ENCODE assay signal across 32 mouse cellular contexts in the genomic region with DNA sequence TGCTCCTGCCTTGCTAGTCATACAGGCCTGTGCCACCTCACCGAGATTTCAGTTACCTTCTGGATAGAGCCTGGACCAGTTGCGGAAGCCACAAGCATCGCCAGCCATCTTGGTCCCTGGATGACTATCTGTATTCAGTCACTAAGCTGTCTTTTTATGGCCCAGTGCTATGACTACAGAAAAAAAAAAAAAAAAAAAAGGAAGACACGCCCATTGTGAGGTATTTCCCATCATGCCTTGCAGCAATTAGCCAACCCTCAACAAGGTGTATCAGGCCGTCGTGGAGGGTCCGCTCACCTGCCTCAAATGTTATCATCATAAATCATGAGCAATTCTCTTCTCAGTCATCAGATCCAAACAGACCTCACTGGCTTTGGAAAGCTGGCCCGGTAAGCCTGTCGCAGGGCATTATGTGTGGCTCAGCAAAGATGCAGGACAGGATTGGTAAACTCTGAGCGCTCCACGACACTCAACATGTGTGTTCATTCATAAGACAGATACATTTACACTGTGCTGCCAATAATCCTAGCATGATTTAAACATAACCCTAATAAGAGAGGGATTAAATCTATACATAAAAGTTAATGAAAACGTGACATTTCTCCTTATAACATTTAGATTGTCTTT. TPM values are rescaled to one million over a fixed set of nuclear protein-coding genes. Genes with fewer than 3 reads are reported as not detected.
A peak's percentile ranks its signal among the peaks of the same experiment; 100 is the strongest.
DNase-seq lines count a peak whose midpoint lies in the region; ATAC-seq and TF ChIP-seq lines count a peak whose summit lies in the region.
"Had no signal": no experiment of that assay in that cellular context is flagged by ENCODE, and none has a peak within 500 bp of the region (broad histone marks: within the 10 kb centered on the region; RNA-seq: fewer than 3 reads in every experiment).

No protein-coding gene starts in this region.

- no peak for TF ChIP-seq RAD21 in CH12.LX (IDR thresholded peaks at IDR 0.05; ENCODE audit: low read depth, low read length)

- no peaks in the 10 kb centered on the region for H3K79me2 ChIP-seq in CH12.LX (replicated peaks; ENCODE audit: control insufficient read depth, extremely low read depth, insufficient read depth, poor library complexity, severe bottlenecking)

- H3K36me3 ChIP-seq in midbrain, embryonic 13.5 days, result no peaks in the 10 kb centered on the region
- H3K36me3 ChIP-seq in midbrain, embryonic 11.5 days (ENCODE audit: control insufficient read depth, insufficient read depth, low read length), result no peaks in the 10 kb centered on the region
- H3K36me3 ChIP-seq in CH12.LX (replicated peaks in 1 of 2; ENCODE audit: control insufficient read depth in 1 of 2, insufficient read depth in 1 of 2, low read length in 1 of 2), result peaks cover 0 to 7% of the 10 kb centered on the region in 2 experiments
- H3K36me3 ChIP-seq in intestine, embryonic 16.5 days (ENCODE audit: control insufficient read depth, insufficient read depth, low read length), result no peaks in the 10 kb centered on the region
- H3K36me3 ChIP-seq in hindbrain, embryonic 10.5 days, result peaks cover 4% of the 10 kb centered on the region
- H3K36me3 ChIP-seq: embryonic facial prominence, embryonic 15.5 days; forebrain, embryonic 12.5 days; neural tube, embryonic 12.5 days; stomach, embryonic 15.5 days had no signal

- ATAC-seq in midbrain, embryonic 13.5 days, result peak; percentile 58; the same call in 1 of the 2 replicates
- no peak for ATAC-seq in midbrain, embryonic 11.5 days (ENCODE audit: low FRiP score)
- peak; percentile 34; the same call in 1 of the 2 replicates for ATAC-seq in intestine, embryonic 16.5 days
- ATAC-seq in megakaryocyte-erythroid progenitor cell, adult 5-6 weeks (replicated peaks; ENCODE audit: low FRiP score, low TSS enrichment, poor library complexity, severe bottlenecking), result no peak
- ATAC-seq: inflammation-experienced regulatory T-cells, adult 6 months; Patski had no signal

- H3K4me1 ChIP-seq in midbrain, embryonic 13.5 days (replicated peaks), result peaks cover 11% of the 10 kb centered on the region
- H3K4me1 ChIP-seq in midbrain, embryonic 11.5 days (ENCODE audit: control insufficient read depth, insufficient read depth, low read length), result no peaks in the 10 kb centered on the region; the same call in 1 of the 2 replicates
- H3K4me1 ChIP-seq in CH12.LX (ENCODE audit: control insufficient read depth in 1 of 2, insufficient read depth in 2 of 2), result no peaks in the 10 kb centered on the region
- H3K4me1 ChIP-seq in intestine, embryonic 16.5 days (ENCODE audit: control insufficient read depth, insufficient read depth, low read length), result no peaks in the 10 kb centered on the region
- H3K4me1 ChIP-seq in hindbrain, embryonic 10.5 days (replicated peaks), result no peaks in the 10 kb centered on the region
- H3K4me1 ChIP-seq: embryonic facial prominence, embryonic 10.5 days; embryonic facial prominence, embryonic 15.5 days; neural tube, embryonic 12.5 days; stomach, embryonic 15.5 days had no signal

- no peaks in the 10 kb centered on the region for H3K9me3 ChIP-seq in midbrain, embryonic 13.5 days
- no peaks in the 10 kb centered on the region for H3K9me3 ChIP-seq in midbrain, embryonic 11.5 days (ENCODE audit: control insufficient read depth, low read length)
- no peaks in the 10 kb centered on the region for H3K9me3 ChIP-seq in CH12.LX (replicated peaks; ENCODE audit: low read length)
- H3K9me3 ChIP-seq in intestine, embryonic 16.5 days (ENCODE audit: control insufficient read depth, low read length), result no peaks in the 10 kb centered on the region
- no peaks in the 10 kb centered on the region for H3K9me3 ChIP-seq in hindbrain, embryonic 10.5 days
- H3K9me3 ChIP-seq: embryonic facial prominence, embryonic 10.5 days; embryonic facial prominence, embryonic 15.5 days; forebrain, embryonic 12.5 days; neural tube, embryonic 12.5 days; stomach, embryonic 15.5 days had no signal

- TF ChIP-seq POLR2A in CH12.LX (IDR thresholded peaks at IDR 0.05; ENCODE audit: low read depth, low read length), result no peak

- no peak for TF ChIP-seq CTCF in CH12.LX (conservative IDR thresholded peaks at IDR 0.05 in 1 of 2, IDR thresholded peaks at IDR 0.05 in 1 of 2; ENCODE audit: low read depth in 2 of 2, low read length in 2 of 2)

- H3K27ac ChIP-seq in midbrain, embryonic 13.5 days, result 0 out of 2 replicates have a peak overlapping the region, but pooled peaks have one; percentile 25
- no peak overlapping the region for H3K27ac ChIP-seq in midbrain, embryonic 11.5 days (ENCODE audit: low read depth, low read length)
- H3K27ac ChIP-seq in CH12.LX (ENCODE audit: insufficient read depth, low read depth), result no peak overlapping the region
- no peak overlapping the region for H3K27ac ChIP-seq in intestine, embryonic 16.5 days (ENCODE audit: low read length)
- no peak overlapping the region for H3K27ac ChIP-seq in hindbrain, embryonic 10.5 days
- H3K27ac ChIP-seq: embryonic facial prominence, embryonic 10.5 days; embryonic facial prominence, embryonic 15.5 days; forebrain, embryonic 12.5 days; kidney, postnatal 0 days; liver, embryonic 14.5 days; macrophage; neural tube, embryonic 12.5 days; stomach, embryonic 15.5 days had no signal

- WGBS in midbrain, embryonic 13.5 days, result 84% methylated on average over 12 of the region's 12 CpGs
- 90% methylated on average over 12 of the region's 12 CpGs for WGBS in midbrain, embryonic 11.5 days
- 77% methylated on average over 12 of the region's 12 CpGs for WGBS in intestine, embryonic 16.5 days
- 91% methylated on average over 12 of the region's 12 CpGs for WGBS in hindbrain, embryonic 10.5 days

- no peaks in the 10 kb centered on the region for H3K27me3 ChIP-seq in midbrain, embryonic 13.5 days
- H3K27me3 ChIP-seq in midbrain, embryonic 11.5 days (ENCODE audit: control insufficient read depth, insufficient read depth, low read length), result no peaks in the 10 kb centered on the region
- H3K27me3 ChIP-seq in CH12.LX (replicated peaks), result no peaks in the 10 kb centered on the region
- no peaks in the 10 kb centered on the region for H3K27me3 ChIP-seq in intestine, embryonic 16.5 days (replicated peaks; ENCODE audit: control insufficient read depth, insufficient read depth, low read length)
- H3K27me3 ChIP-seq in hindbrain, embryonic 10.5 days (ENCODE audit: insufficient read depth, poor library complexity, severe bottlenecking), result no peaks in the 10 kb centered on the region
- H3K27me3 ChIP-seq: embryonic facial prominence, embryonic 15.5 days; forebrain, embryonic 12.5 days; neural tube, embryonic 12.5 days; Patski; stomach, embryonic 15.5 days had no signal

- no peak overlapping the region for H3K4me3 ChIP-seq in midbrain, embryonic 13.5 days (replicated peaks)
- H3K4me3 ChIP-seq in midbrain, embryonic 11.5 days (ENCODE audit: low read depth, low read length), result no peak overlapping the region
- no peak overlapping the region for H3K4me3 ChIP-seq in CH12.LX (replicated peaks in 1 of 3; ENCODE audit: low read depth in 2 of 3, low read length in 2 of 3, poor library complexity in 1 of 3)
- H3K4me3 ChIP-seq in intestine, embryonic 16.5 days (ENCODE audit: low read length), result no peak overlapping the region
- H3K4me3 ChIP-seq in hindbrain, embryonic 10.5 days, result no peak overlapping the region
- H3K4me3 ChIP-seq: embryonic facial prominence, embryonic 10.5 days; embryonic facial prominence, embryonic 15.5 days; forebrain, embryonic 12.5 days; neural tube, embryonic 12.5 days; stomach, embryonic 15.5 days had no signal

- no peak overlapping the region for H3K4me2 ChIP-seq in midbrain, embryonic 13.5 days (replicated peaks)
- H3K4me2 ChIP-seq in midbrain, embryonic 11.5 days, result no peak overlapping the region
- no peak overlapping the region for H3K4me2 ChIP-seq in CH12.LX (ENCODE audit: insufficient read depth, low read depth, poor library complexity, severe bottlenecking)
- H3K4me2 ChIP-seq in intestine, embryonic 16.5 days (ENCODE audit: low read depth, low read length), result no peak overlapping the region
- H3K4me2 ChIP-seq: embryonic facial prominence, embryonic 15.5 days; forebrain, embryonic 12.5 days; neural tube, embryonic 12.5 days; stomach, embryonic 15.5 days had no signal

- in situ Hi-C loops in CH12.LX (cut with MboI; ENCODE audit: low pct_ligation_motif_present, low pct_unique_long_range_greater_than_20kb, low sequenced_read_pairs), result no loop called here

- no peak overlapping the region for H3K9ac ChIP-seq in midbrain, embryonic 13.5 days (replicated peaks)
- H3K9ac ChIP-seq in midbrain, embryonic 11.5 days (ENCODE audit: low read length), result no peak overlapping the region
- H3K9ac ChIP-seq in CH12.LX (ENCODE audit: insufficient read depth, low read depth), result no peak overlapping the region
- no peak overlapping the region for H3K9ac ChIP-seq in intestine, embryonic 16.5 days (ENCODE audit: low read depth, low read length)
- H3K9ac ChIP-seq: embryonic facial prominence, embryonic 15.5 days; forebrain, embryonic 12.5 days; liver, embryonic 14.5 days; neural tube, embryonic 12.5 days; stomach, embryonic 15.5 days had no signal

- TF ChIP-seq EP300 in CH12.LX (IDR thresholded peaks at IDR 0.05; ENCODE audit: low read length), result no peak

- DNase-seq in midbrain, embryonic 11.5 days (ENCODE audit: low spot score, missing footprints), result no peak
- DNase-seq in CH12.LX (ENCODE audit: extremely low read depth), result no peak
- peak; percentile 67 for DNase-seq in ES-CJ7 (ENCODE audit: low read depth, low spot score)
- no peak for DNase-seq in left cerebral cortex, adult 8-10 months (ENCODE audit: low spot score in 2 of 2)
- no peak for DNase-seq in hindbrain, embryonic 10.5 days (ENCODE audit: low spot score)
- DNase-seq: adrenal gland, adult 2 months; cerebellum, adult 2 months; cerebellum, postnatal 25 days; gastrocnemius, postnatal 10 days; heart, postnatal 14 days; kidney, adult 8-10 months; kidney, postnatal 4 days; layer of hippocampus, postnatal 36 days; liver; lung, adult 2 months; lung, postnatal 10 days; right cerebral cortex, postnatal 14 days; thymus, adult 18-20 months; thymus, postnatal 36 days had no signal

- dilution Hi-C loops in CH12.LX (cut with MboI; ENCODE audit: extremely low pct_ligation_motif_present, extremely low pct_unique_long_range_greater_than_20kb, low sequenced_read_pairs), result no loop called here

TF ChIP-seq in CH12.LX, 34 proteins besides CTCF, POLR2A, EP300 and RAD21 (continues in another document):
- TF ChIP-seq ELF1 (IDR thresholded peaks at IDR 0.05; ENCODE audit: low read depth, low read length), result no peak

RNA-seq across cellular contexts. Expression of a gene that starts 24.6 kb away (rescaled TPM):
- polyA plus RNA-seq in midbrain, embryonic 13.5 days (2015; fragmentation: Nextera tagmentation; extraction: Ambion mirVana), result 149 and 181 TPM in 2 replicates
- 408 and 424 TPM in 2 replicates for polyA plus RNA-seq in midbrain, embryonic 11.5 days (2014; fragmentation: Nextera tagmentation; extraction: Ambion mirVana)
- total RNA-seq in CH12.LX (2012; rRNA removed), result 244 and 294 TPM in 2 replicates
- 768 and 838 TPM in 2 replicates for total RNA-seq in CH12.LX (2014; rRNA removed)
- 203 and 221 TPM in 2 replicates for polyA plus RNA-seq in CH12.LX (2012; ENCODE audit: insufficient read length, low read depth)
- 339 and 377 TPM in 2 replicates for polyA plus RNA-seq in intestine, embryonic 16.5 days (2015; fragmentation: Nextera tagmentation; extraction: Ambion mirVana)
- 106 and 129 TPM in 2 replicates for total RNA-seq in megakaryocyte-erythroid progenitor cell, adult 5-6 weeks (2014; fragmentation: Nextera tagmentation)
- 179 and 199 TPM in 2 replicates for total RNA-seq in megakaryocyte-erythroid progenitor cell, adult 5-6 weeks (2017)
- 1 to 10 TPM in 2 of 4 experiments, under 1 TPM in 2; 0.89 to 1.4 (median 1.1) TPM for total RNA-seq in left cerebral cortex, adult 8-10 months (2022)
- 410 and 491 TPM in 2 replicates for polyA plus RNA-seq in hindbrain, embryonic 10.5 days (2016; fragmentation: Nextera tagmentation; extraction: Ambion mirVana)

Comparison
In these comparisons a context has a peak if more than half of its experiments do, and no peak if none do; other contexts are left out.
1. ATAC-seq: peak in midbrain, embryonic 13.5 days (single experiment) and intestine, embryonic 16.5 days (single experiment); none in midbrain, embryonic 11.5 days (single experiment) and megakaryocyte-erythroid progenitor cell, adult 5-6 weeks (single experiment).